Mouse (Mus musculus) adrenal gland, postnatal 14 days (tissue): ENCODE measurements around the gene Hikeshi. TPM values are rescaled to one million over a fixed set of nuclear protein-coding genes. Genes with fewer than 3 reads are reported as not detected.

ENCODE experiments used
- DNase-seq: peaks from one replicate; pipeline ENCODE4 v3.0.0; 2021; ENCODE audit warnings: mixed read lengths
- total RNA-seq: library from RNA; stranded (reverse); gene quantifications from 2 replicates; pipeline ENCODE4 v1.2.3, GENCODE M21; 2021

The Hikeshi gene
- total RNA-seq, 1 experiment from 2014 or later: 55.2 TPM

GRCm38 (mm10) chr7:89913432-89914158, 27.4 kb downstream of the Hikeshi start:
- DNase-seq: no peak

GRCm38 (mm10) chr7:89912356-89912755, 28.6 kb downstream of the Hikeshi start:
- DNase-seq: no peak

GRCm38 (mm10) chr7:89909711-89910110, 31.3 kb downstream of the Hikeshi start:
- no peak for DNase-seq

- DNase-seq: no peak
These were observed 31.9 kb downstream of the Hikeshi start for GRCm38 (mm10) chr7:89908899-89909621.

GRCm38 (mm10) chr7:89908421-89908820, 32.6 kb downstream of the Hikeshi start:
- DNase-seq: no peak

GRCm38 (mm10) chr7:89907950-89908349, 33.1 kb downstream of the Hikeshi start:
- DNase-seq: peak; percentile 86

- DNase-seq: peak; percentile 42
These were observed 37.3 kb downstream of the Hikeshi start, which contains the start of gene Ccdc81 for GRCm38 (mm10) chr7:89903442-89904343. Gene Ccdc81, minus strand, starts transcription at chr7:89903629.

- DNase-seq: no peak
These were observed 38.0 kb downstream of the Hikeshi start for GRCm38 (mm10) chr7:89903007-89903406.

- DNase-seq: peak; percentile 70
These were observed 49.1 kb downstream of the Hikeshi start for GRCm38 (mm10) chr7:89891856-89892255.

- DNase-seq: no peak
These were observed 49.6 kb downstream of the Hikeshi start for GRCm38 (mm10) chr7:89891412-89891811.

GRCm38 (mm10) chr7:89884551-89884950, 56.5 kb downstream of the Hikeshi start:
- no peak for DNase-seq

- DNase-seq: peak; percentile 37
These were observed 61.3 kb downstream of the Hikeshi start for GRCm38 (mm10) chr7:89879686-89880085.

Other genes with a start within 250 kb of the Hikeshi start
- gene Ccdc81, start 37.6 kb downstream of the Hikeshi start, total RNA-seq: 0.11 TPM in 2 replicates
- 53.0 and 63.1 TPM in 2 replicates for gene Eed, start 39.8 kb upstream of the Hikeshi start, total RNA-seq
- gene Picalm, start 189.0 kb upstream of the Hikeshi start, total RNA-seq: 207 and 216 TPM in 2 replicates